Mouse (Mus musculus): Measurements from ENCODE around the gene Hhat. TPM values are rescaled to one million over a fixed set of nuclear protein-coding genes. Genes with fewer than 3 reads are reported as not detected.

Hhat gene
- polyA plus RNA-seq, 1 experiment = 3.9 TPM

GRCm38 (mm10) chr1:192744880-192745239, 26.2 kb downstream of the Hhat start:
- no peak overlapping the region for H3K4me3 ChIP-seq (ENCODE audit: insufficient read depth, poor library complexity, severe bottlenecking)
- H3K27me3 ChIP-seq (ENCODE audit: control insufficient read depth, insufficient read depth, insufficient read length) = no peaks in the 10 kb centered on the region

GRCm38 (mm10) chr1:192742394-192743251, 28.4 kb downstream of the Hhat start:
- Histone ChIP-seq H3K4me3 (ENCODE audit: insufficient read depth, poor library complexity, severe bottlenecking) (no peak overlapping the region), H3K36me3 (ENCODE audit: control insufficient read depth, insufficient read depth) (no peaks in the 10 kb centered on the region), H3K79me3 (ENCODE audit: low read depth) (no peaks in the 10 kb centered on the region), H3K79me2 (ENCODE audit: control insufficient read depth, insufficient read depth) (no peaks in the 10 kb centered on the region), H3K27me3 (ENCODE audit: control insufficient read depth, insufficient read depth, insufficient read length) (no peaks in the 10 kb centered on the region), H3ac (ENCODE audit: control insufficient read depth, insufficient read length, low read depth) (no peak overlapping the region)
- no peak for TF ChIP-seq MYOD1 (IDR thresholded peaks at IDR 0.05; ENCODE audit: control insufficient read depth, insufficient read length, low read depth)
- TF ChIP-seq CEBPB (IDR thresholded peaks at IDR 0.05; ENCODE audit: low read depth) = no peak
- no peak for TF ChIP-seq FOSL1 (IDR thresholded peaks at IDR 0.05; ENCODE audit: insufficient read depth, low read length, poor library complexity, severe bottlenecking)
- TF ChIP-seq USF1 (IDR thresholded peaks at IDR 0.05; ENCODE audit: low read depth) = no peak
- no peak for TF ChIP-seq MAX (IDR thresholded peaks at IDR 0.05)
- TF ChIP-seq CTCF (IDR thresholded peaks at IDR 0.05; ENCODE audit: control insufficient read depth, insufficient read depth, insufficient read length) = no peak
- no peak for TF ChIP-seq MYOG (IDR thresholded peaks at IDR 0.05; ENCODE audit: control insufficient read depth, extremely low read depth, insufficient read length)

More at GRCm38 (mm10) chr1:192744880-192745239, 26.2 kb downstream of the Hhat start:
- no peak for TF ChIP-seq FOSL1 (IDR thresholded peaks at IDR 0.05; ENCODE audit: insufficient read depth, low read length, poor library complexity, severe bottlenecking)
- no peak for TF ChIP-seq CEBPB (IDR thresholded peaks at IDR 0.05; ENCODE audit: low read depth)
- TF ChIP-seq MYOD1 (IDR thresholded peaks at IDR 0.05; ENCODE audit: control insufficient read depth, insufficient read length, low read depth) = no peak
- TF ChIP-seq MYOG (IDR thresholded peaks at IDR 0.05; ENCODE audit: control insufficient read depth, extremely low read depth, insufficient read length) = no peak
- TF ChIP-seq CTCF (IDR thresholded peaks at IDR 0.05; ENCODE audit: control insufficient read depth, insufficient read depth, insufficient read length) = no peak
- TF ChIP-seq USF1 (IDR thresholded peaks at IDR 0.05; ENCODE audit: low read depth) = no peak
- no peak for TF ChIP-seq MAX (IDR thresholded peaks at IDR 0.05)
- Histone ChIP-seq H3K79me3 (ENCODE audit: low read depth) (no peaks in the 10 kb centered on the region), H3K36me3 (ENCODE audit: control insufficient read depth, insufficient read depth) (no peaks in the 10 kb centered on the region), H3K79me2 (ENCODE audit: control insufficient read depth, insufficient read depth) (no peaks in the 10 kb centered on the region), H3ac (ENCODE audit: control insufficient read depth, insufficient read length, low read depth) (no peak overlapping the region)

GRCm38 (mm10) chr1:192741896-192742295, 29.1 kb downstream of the Hhat start:
- Histone ChIP-seq H3ac (ENCODE audit: control insufficient read depth, insufficient read length, low read depth) (no peak overlapping the region), H3K4me3 (ENCODE audit: insufficient read depth, poor library complexity, severe bottlenecking) (no peak overlapping the region), H3K79me3 (ENCODE audit: low read depth) (no peaks in the 10 kb centered on the region), H3K79me2 (ENCODE audit: control insufficient read depth, insufficient read depth) (no peaks in the 10 kb centered on the region), H3K36me3 (ENCODE audit: control insufficient read depth, insufficient read depth) (no peaks in the 10 kb centered on the region), H3K27me3 (ENCODE audit: control insufficient read depth, insufficient read depth, insufficient read length) (no peaks in the 10 kb centered on the region)
- TF ChIP-seq FOSL1 (IDR thresholded peaks at IDR 0.05; ENCODE audit: insufficient read depth, low read length, poor library complexity, severe bottlenecking) (no peak), USF1 (IDR thresholded peaks at IDR 0.05; ENCODE audit: low read depth) (peak; percentile 83), CEBPB (IDR thresholded peaks at IDR 0.05; ENCODE audit: low read depth) (no peak), MYOD1 (IDR thresholded peaks at IDR 0.05; ENCODE audit: control insufficient read depth, insufficient read length, low read depth) (no peak), MAX (IDR thresholded peaks at IDR 0.05) (no peak), CTCF (IDR thresholded peaks at IDR 0.05; ENCODE audit: control insufficient read depth, insufficient read depth, insufficient read length) (no peak), MYOG (IDR thresholded peaks at IDR 0.05; ENCODE audit: control insufficient read depth, extremely low read depth, insufficient read length) (no peak)

GRCm38 (mm10) chr1:192736524-192736923, 34.5 kb downstream of the Hhat start:
- Histone ChIP-seq H3K36me3 (ENCODE audit: control insufficient read depth, insufficient read depth) (no peaks in the 10 kb centered on the region), H3K27me3 (ENCODE audit: control insufficient read depth, insufficient read depth, insufficient read length) (no peaks in the 10 kb centered on the region), H3K79me2 (ENCODE audit: control insufficient read depth, insufficient read depth) (no peaks in the 10 kb centered on the region), H3K79me3 (ENCODE audit: low read depth) (no peaks in the 10 kb centered on the region), H3K4me3 (ENCODE audit: insufficient read depth, poor library complexity, severe bottlenecking) (no peak overlapping the region), H3ac (ENCODE audit: control insufficient read depth, insufficient read length, low read depth) (no peak overlapping the region)
- TF ChIP-seq MYOD1 (IDR thresholded peaks at IDR 0.05; ENCODE audit: control insufficient read depth, insufficient read length, low read depth) = no peak
- no peak for TF ChIP-seq MAX (IDR thresholded peaks at IDR 0.05)
- no peak for TF ChIP-seq USF1 (IDR thresholded peaks at IDR 0.05; ENCODE audit: low read depth)
- TF ChIP-seq FOSL1 (IDR thresholded peaks at IDR 0.05; ENCODE audit: insufficient read depth, low read length, poor library complexity, severe bottlenecking) = no peak
- TF ChIP-seq CEBPB (IDR thresholded peaks at IDR 0.05; ENCODE audit: low read depth) = no peak
- TF ChIP-seq MYOG (IDR thresholded peaks at IDR 0.05; ENCODE audit: control insufficient read depth, extremely low read depth, insufficient read length) = no peak
- no peak for TF ChIP-seq CTCF (IDR thresholded peaks at IDR 0.05; ENCODE audit: control insufficient read depth, insufficient read depth, insufficient read length)

GRCm38 (mm10) chr1:192736002-192736426, 35.0 kb downstream of the Hhat start:
- H3K4me3 ChIP-seq (ENCODE audit: insufficient read depth, poor library complexity, severe bottlenecking) = no peak overlapping the region
- H3K79me3 ChIP-seq (ENCODE audit: low read depth) = no peaks in the 10 kb centered on the region
- no peaks in the 10 kb centered on the region for H3K36me3 ChIP-seq (ENCODE audit: control insufficient read depth, insufficient read depth)
- TF ChIP-seq MYOG (IDR thresholded peaks at IDR 0.05; ENCODE audit: control insufficient read depth, extremely low read depth, insufficient read length) = no peak
- TF ChIP-seq CEBPB (IDR thresholded peaks at IDR 0.05; ENCODE audit: low read depth) = no peak
- TF ChIP-seq MYOD1 (IDR thresholded peaks at IDR 0.05; ENCODE audit: control insufficient read depth, insufficient read length, low read depth) = no peak
- TF ChIP-seq USF1 (IDR thresholded peaks at IDR 0.05; ENCODE audit: low read depth) = no peak
- TF ChIP-seq MAX (IDR thresholded peaks at IDR 0.05) = no peak
- no peak for TF ChIP-seq CTCF (IDR thresholded peaks at IDR 0.05; ENCODE audit: control insufficient read depth, insufficient read depth, insufficient read length)
- no peak for TF ChIP-seq FOSL1 (IDR thresholded peaks at IDR 0.05; ENCODE audit: insufficient read depth, low read length, poor library complexity, severe bottlenecking)
- H3ac ChIP-seq (ENCODE audit: control insufficient read depth, insufficient read length, low read depth) = no peak overlapping the region
- H3K27me3 ChIP-seq (ENCODE audit: control insufficient read depth, insufficient read depth, insufficient read length) = no peaks in the 10 kb centered on the region
- no peaks in the 10 kb centered on the region for H3K79me2 ChIP-seq (ENCODE audit: control insufficient read depth, insufficient read depth)
